Mouse (Mus musculus): ENCODE measurements at regions not wholly inside any gene's neighbourhood (a gene's known extent, or its start where the extent isn't known, plus 50 kb on each side); places are given as distances from the start of the nearest gene placed in this dataset.
A peak's percentile ranks its signal among the peaks of the same experiment; 100 is the strongest.

- no peak for DNase-seq
- Histone ChIP-seq H3K4me3 (no peak overlapping the region), H3K27ac (no peak overlapping the region), H3K27me3 (ENCODE audit: control insufficient read depth, insufficient read depth, low read length) (no peaks in the 10 kb centered on the region), H3K9ac (ENCODE audit: low read depth, low read length) (no peak overlapping the region), H3K4me1 (ENCODE audit: control insufficient read depth, insufficient read depth, low read length) (no peaks in the 10 kb centered on the region), H3K79me2 (replicated peaks; ENCODE audit: control insufficient read depth, insufficient read depth, low read length) (no peaks in the 10 kb centered on the region), H3K36me3 (ENCODE audit: control insufficient read depth, insufficient read depth, low read length) (no peaks in the 10 kb centered on the region)
- intact Hi-C loops (cut with DNase I), result no loop called here
- TF ChIP-seq POLR2A (IDR thresholded peaks at IDR 0.05; ENCODE audit: insufficient read depth, low read depth, low read length) (no peak), CTCF (IDR thresholded peaks at IDR 0.05) (no peak), EP300 (IDR thresholded peaks at IDR 0.05; ENCODE audit: insufficient read depth, low read depth, low read length) (no peak)
- WGBS, result 49% methylated on average over 7 of the region's 7 CpGs
Measured at GRCm38 (mm10) chr9:83326437-83327086, 114.4 kb downstream of the Lca5 start.

- Histone ChIP-seq H3K9ac (ENCODE audit: low read depth, low read length) (no peak overlapping the region), H3K27ac (no peak overlapping the region), H3K27me3 (ENCODE audit: control insufficient read depth, insufficient read depth, low read length) (no peaks in the 10 kb centered on the region), H3K4me3 (no peak overlapping the region), H3K4me1 (ENCODE audit: control insufficient read depth, insufficient read depth, low read length) (no peaks in the 10 kb centered on the region), H3K79me2 (replicated peaks; ENCODE audit: control insufficient read depth, insufficient read depth, low read length) (no peaks in the 10 kb centered on the region), H3K36me3 (ENCODE audit: control insufficient read depth, insufficient read depth, low read length) (no peaks in the 10 kb centered on the region)
- DNase-seq, result no peak
- TF ChIP-seq POLR2A (IDR thresholded peaks at IDR 0.05; ENCODE audit: insufficient read depth, low read depth, low read length) (no peak), CTCF (IDR thresholded peaks at IDR 0.05) (no peak), EP300 (IDR thresholded peaks at IDR 0.05; ENCODE audit: insufficient read depth, low read depth, low read length) (no peak)
- WGBS, result 36% methylated on average over 6 of the region's 6 CpGs
- intact Hi-C loops (cut with DNase I), result no loop called here
Measured at GRCm38 (mm10) chr9:83325910-83326309, 115.0 kb downstream of the Lca5 start.

- Histone ChIP-seq H3K27ac (no peak overlapping the region), H3K36me3 (ENCODE audit: control insufficient read depth, insufficient read depth, low read length) (no peaks in the 10 kb centered on the region), H3K27me3 (ENCODE audit: control insufficient read depth, insufficient read depth, low read length) (no peaks in the 10 kb centered on the region), H3K79me2 (replicated peaks; ENCODE audit: control insufficient read depth, insufficient read depth, low read length) (no peaks in the 10 kb centered on the region), H3K4me1 (ENCODE audit: control insufficient read depth, insufficient read depth, low read length) (no peaks in the 10 kb centered on the region), H3K4me3 (no peak overlapping the region), H3K9ac (ENCODE audit: low read depth, low read length) (no peak overlapping the region)
- TF ChIP-seq CTCF (IDR thresholded peaks at IDR 0.05), result no peak
- TF ChIP-seq EP300 (IDR thresholded peaks at IDR 0.05; ENCODE audit: insufficient read depth, low read depth, low read length), result no peak
- TF ChIP-seq POLR2A (IDR thresholded peaks at IDR 0.05; ENCODE audit: insufficient read depth, low read depth, low read length), result no peak
- no peak for DNase-seq
- intact Hi-C loops (cut with DNase I), result no loop called here
- 82% methylated on average over 3 of the region's 3 CpGs for whole genome bisulfite sequencing
Measured at GRCm38 (mm10) chr9:83324336-83324735, 116.6 kb downstream of the Lca5 start.

GRCm38 (mm10) chr9:83322991-83323583 lies 117.8 kb downstream of the Lca5 start:
- Histone ChIP-seq H3K27ac (no peak overlapping the region; the same call in 1 of the 2 replicates), H3K9ac (ENCODE audit: low read depth, low read length) (no peak overlapping the region), H3K4me1 (ENCODE audit: control insufficient read depth, insufficient read depth, low read length) (no peaks in the 10 kb centered on the region), H3K27me3 (ENCODE audit: control insufficient read depth, insufficient read depth, low read length) (no peaks in the 10 kb centered on the region; the same call in 1 of the 2 replicates), H3K79me2 (replicated peaks; ENCODE audit: control insufficient read depth, insufficient read depth, low read length) (no peaks in the 10 kb centered on the region), H3K4me3 (no peak overlapping the region), H3K36me3 (ENCODE audit: control insufficient read depth, insufficient read depth, low read length) (no peaks in the 10 kb centered on the region)
- DNase-seq, result peak; percentile 27 to 44
- TF ChIP-seq POLR2A (IDR thresholded peaks at IDR 0.05; ENCODE audit: insufficient read depth, low read depth, low read length), result no peak
- TF ChIP-seq EP300 (IDR thresholded peaks at IDR 0.05; ENCODE audit: insufficient read depth, low read depth, low read length), result no peak
- no peak for TF ChIP-seq CTCF (IDR thresholded peaks at IDR 0.05)
- intact Hi-C loops (cut with DNase I), result no loop called here
- 66% methylated on average over 8 of the region's 8 CpGs for WGBS

GRCm38 (mm10) chr9:83321793-83322192 lies 119.1 kb downstream of the Lca5 start:
- H3K27me3 ChIP-seq (ENCODE audit: control insufficient read depth, insufficient read depth, low read length), result no peaks in the 10 kb centered on the region; the same call in 1 of the 2 replicates
- no peak overlapping the region for H3K27ac ChIP-seq
- no peaks in the 10 kb centered on the region for H3K36me3 ChIP-seq (ENCODE audit: control insufficient read depth, insufficient read depth, low read length)
- H3K4me1 ChIP-seq (ENCODE audit: control insufficient read depth, insufficient read depth, low read length), result no peaks in the 10 kb centered on the region
- DNase-seq, result no peak
- no peak for TF ChIP-seq EP300 (IDR thresholded peaks at IDR 0.05; ENCODE audit: insufficient read depth, low read depth, low read length)
- TF ChIP-seq CTCF (IDR thresholded peaks at IDR 0.05), result no peak
- TF ChIP-seq POLR2A (IDR thresholded peaks at IDR 0.05; ENCODE audit: insufficient read depth, low read depth, low read length), result no peak
- no peak overlapping the region for H3K9ac ChIP-seq (ENCODE audit: low read depth, low read length)
- no peaks in the 10 kb centered on the region for H3K79me2 ChIP-seq (replicated peaks; ENCODE audit: control insufficient read depth, insufficient read depth, low read length)
- H3K4me3 ChIP-seq, result no peak overlapping the region
- intact Hi-C loops (cut with DNase I), result no loop called here

- intact Hi-C loops (cut with DNase I), result no loop called here
- H3K27ac ChIP-seq, result no peak overlapping the region
- WGBS, result 74% methylated on average over 4 of the region's 4 CpGs
- no peak for TF ChIP-seq POLR2A (IDR thresholded peaks at IDR 0.05; ENCODE audit: insufficient read depth, low read depth, low read length)
- no peak for TF ChIP-seq EP300 (IDR thresholded peaks at IDR 0.05; ENCODE audit: insufficient read depth, low read depth, low read length)
- no peak for TF ChIP-seq CTCF (IDR thresholded peaks at IDR 0.05)
- no peaks in the 10 kb centered on the region for H3K79me2 ChIP-seq (replicated peaks; ENCODE audit: control insufficient read depth, insufficient read depth, low read length)
- no peaks in the 10 kb centered on the region for H3K36me3 ChIP-seq (ENCODE audit: control insufficient read depth, insufficient read depth, low read length)
- no peak overlapping the region for H3K9ac ChIP-seq (ENCODE audit: low read depth, low read length)
- no peak for DNase-seq
- H3K4me1 ChIP-seq (ENCODE audit: control insufficient read depth, insufficient read depth, low read length), result no peaks in the 10 kb centered on the region; the same call in 1 of the 2 replicates
- H3K4me3 ChIP-seq, result no peak overlapping the region
- no peaks in the 10 kb centered on the region; the same call in 1 of the 2 replicates for H3K27me3 ChIP-seq (ENCODE audit: control insufficient read depth, insufficient read depth, low read length)
Measured at GRCm38 (mm10) chr9:83320834-83321233, 120.1 kb downstream of the Lca5 start.

Measured in heart, adult 2 months (tissue).